Mouse (Mus musculus) C2C12 (cell line): ENCODE results near the gene Sipa1l3.

Source experiments
- CEBPB ChIP-seq: IDR thresholded peaks from one replicate; pipeline ENCODE4 v1.6.1; 2011; ENCODE audit warnings: low read depth, mild to moderate bottlenecking, control low read depth, moderate library complexity
- CTCF ChIP-seq: IDR thresholded peaks from one replicate; pipeline ENCODE4 v1.5.1; 2011; ENCODE audit not compliant: control insufficient read depth, insufficient read depth, insufficient read length
- FOSL1 ChIP-seq: IDR thresholded peaks from one replicate; pipeline ENCODE4 v1.8.0; 2011; ENCODE audit warnings: mild to moderate bottlenecking, low read length; ENCODE audit not compliant: poor library complexity, insufficient read depth, severe bottlenecking
- MAX ChIP-seq: IDR thresholded peaks from one replicate; pipeline ENCODE4 v1.6.1; 2011; ENCODE audit warnings: mild to moderate bottlenecking, control low read depth
- MYOD1 ChIP-seq: IDR thresholded peaks from one replicate; pipeline ENCODE4 v1.6.1; 2011; ENCODE audit warnings: low read depth; ENCODE audit not compliant: control insufficient read depth, insufficient read length
- MYOG ChIP-seq: IDR thresholded peaks from one replicate; pipeline ENCODE4 v1.6.1; 2011; ENCODE audit not compliant: control insufficient read depth, insufficient read length; ENCODE audit errors: extremely low read depth
- USF1 ChIP-seq: IDR thresholded peaks from one replicate; pipeline ENCODE4 v1.6.1; 2011; ENCODE audit warnings: low read depth, mild to moderate bottlenecking, control low read depth, moderate library complexity

- TF ChIP-seq CTCF: no peak
- no peak for TF ChIP-seq FOSL1
- TF ChIP-seq MAX: no peak
- no peak for TF ChIP-seq USF1
- TF ChIP-seq MYOG: no peak
- TF ChIP-seq CEBPB: no peak
- no peak for TF ChIP-seq MYOD1
Observed at GRCm38 (mm10) chr7:29372123-29372522, 146.3 kb downstream of the Sipa1l3 start.
